Mouse (Mus musculus) thymus, adult 2 months (tissue): Measurements from ENCODE around the gene Man2a2.

Source experiments
- CTCF ChIP-seq: fragments of 200-500 bp; IDR thresholded peaks from 2 replicates; pipeline ENCODE4 v1.5.1; 2012; ENCODE audit warnings: mild to moderate bottlenecking, control low read depth, low read length, moderate library complexity, borderline replicate concordance; ENCODE audit not compliant: control insufficient read depth, poor library complexity, insufficient read depth; ENCODE audit errors: extremely low read depth
- POLR2A ChIP-seq: fragments of 200-500 bp; IDR thresholded peaks from 2 replicates; pipeline ENCODE4 v1.6.1; 2012; ENCODE audit warnings: mild to moderate bottlenecking, low read length, control low read depth, moderate library complexity; ENCODE audit not compliant: control insufficient read depth, poor library complexity, insufficient read depth; ENCODE audit errors: extremely low read depth

DNA sequence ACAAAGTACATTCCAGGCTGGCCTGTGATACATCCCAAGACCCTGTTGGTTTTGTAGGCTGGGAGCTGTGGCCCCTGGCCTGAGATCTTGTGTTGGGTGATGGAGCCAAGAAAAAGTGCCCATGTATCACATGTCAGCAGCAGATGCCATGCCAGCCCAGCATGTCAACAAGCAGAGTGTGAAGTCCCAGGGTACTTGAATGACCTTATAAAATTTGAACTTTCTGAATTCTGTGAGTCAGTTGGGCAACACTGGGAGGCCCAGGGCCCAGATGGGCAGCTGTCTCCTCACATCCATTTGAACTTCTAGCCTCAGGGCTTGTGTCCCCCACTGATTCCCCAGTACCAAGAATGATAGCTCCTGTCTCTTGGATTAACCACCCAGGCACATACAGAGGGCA lies 46.4 kb upstream of the Man2a2 start:
- TF ChIP-seq POLR2A (no peak), CTCF (no peak)
